Mouse (Mus musculus) embryonic fibroblast, embryonic 13.5 days (primary cell): ENCODE measurements around the gene Aldh4a1.

Experiments
- CTCF ChIP-seq: IDR thresholded peaks from 2 replicates; pipeline ENCODE4 v1.5.1; 2011; ENCODE audit warnings: mild to moderate bottlenecking, control low read depth, low read length, moderate library complexity, borderline replicate concordance; ENCODE audit not compliant: insufficient read depth
- POLR2A ChIP-seq: IDR thresholded peaks from 2 replicates; pipeline ENCODE4 v1.6.1; 2011; ENCODE audit warnings: low read depth, mild to moderate bottlenecking, control low read depth, low read length, moderate library complexity

- TF ChIP-seq CTCF = no peak
- TF ChIP-seq POLR2A = no peak
Observed at GRCm38 (mm10) chr4:139578389-139578788, 44.3 kb upstream of the Aldh4a1 start.
